Mouse (Mus musculus) kidney, embryonic 14.5 days (tissue): ENCODE data around the gene Tsc22d4. TPM values are rescaled to one million over a fixed set of nuclear protein-coding genes. Genes with fewer than 3 reads are reported as not detected.
"Not testable (repeated sequence)": the region's sequence is repeated elsewhere in the genome, so short reads cannot be mapped to it uniquely, and the experiment has no call there.

Experiments used
- ATAC-seq: fragments of 200-750 bp; cut with Nextera tagmentation; 2 replicates; pipeline ENCODE4 v1.8.0; 2017; ENCODE audit warnings: moderate number of reproducible peaks, mild to moderate bottlenecking, moderate TSS enrichment, moderate library complexity; ENCODE audit not compliant: low FRiP score, low TSS enrichment
- H3K27ac ChIP-seq: fragments of 300-500 bp; sonication (generic); 2 replicates; pipeline ENCODE4 v1.5.1; 2014; ENCODE audit warnings: low read depth, mild to moderate bottlenecking, low read length, moderate library complexity, mixed read lengths
- H3K27me3 ChIP-seq: fragments of 300-500 bp; sonication (generic); 2 replicates; pipeline ENCODE4 v1.6.1; 2014; ENCODE audit warnings: mild to moderate bottlenecking, low read length; ENCODE audit not compliant: control insufficient read depth, insufficient read depth
- H3K36me3 ChIP-seq: fragments of 300-500 bp; sonication (generic); 2 replicates; pipeline ENCODE4 v1.6.1; 2014; ENCODE audit warnings: low read length, mixed read lengths; ENCODE audit not compliant: control insufficient read depth, insufficient read depth
- H3K4me1 ChIP-seq: fragments of 300-500 bp; sonication (generic); 2 replicates; pipeline ENCODE4 v1.6.1; 2014; ENCODE audit warnings: low read length, mixed read lengths; ENCODE audit not compliant: control insufficient read depth, insufficient read depth
- H3K4me2 ChIP-seq: fragments of 300-500 bp; sonication (generic); replicated peaks from 2 replicates; pipeline ENCODE4 v1.6.1; 2014; ENCODE audit warnings: low read depth, mild to moderate bottlenecking, low read length
- H3K4me3 ChIP-seq: fragments of 300-500 bp; sonication (generic); 2 replicates; pipeline ENCODE4 v1.5.1; 2014; ENCODE audit warnings: mild to moderate bottlenecking, low read length
- H3K9ac ChIP-seq: fragments of 300-500 bp; sonication (generic); 2 replicates; pipeline ENCODE4 v1.6.1; 2014; ENCODE audit warnings: low read depth, mild to moderate bottlenecking, low read length, moderate library complexity
- H3K9me3 ChIP-seq: fragments of 300-500 bp; sonication (generic); 2 replicates; pipeline ENCODE4 v1.6.1; 2016; ENCODE audit warnings: low read length; ENCODE audit not compliant: control insufficient read depth
- WGBS: fragments of 180-500 bp; shearing (Covaris S2); extraction: QIAGEN DNeasy Blood & Tissue Kit; methylation state at CpG from one replicate; pipeline ENCODE4 v1.1.7; 2014; 5-methylcytosine and 5-hydroxymethylcytosine counted together
- polyA plus RNA-seq: library from polyadenylated mRNA; unstranded; fragments of >200 nt; fragmentation: Nextera tagmentation; extraction: Ambion mirVana; gene quantifications from 2 replicates; pipeline ENCODE4 v1.2.1, GENCODE M21; 2014

Gene Tsc22d4
- polyA plus RNA-seq, 1 experiment from 2014 or later = 121 TPM

DNA sequence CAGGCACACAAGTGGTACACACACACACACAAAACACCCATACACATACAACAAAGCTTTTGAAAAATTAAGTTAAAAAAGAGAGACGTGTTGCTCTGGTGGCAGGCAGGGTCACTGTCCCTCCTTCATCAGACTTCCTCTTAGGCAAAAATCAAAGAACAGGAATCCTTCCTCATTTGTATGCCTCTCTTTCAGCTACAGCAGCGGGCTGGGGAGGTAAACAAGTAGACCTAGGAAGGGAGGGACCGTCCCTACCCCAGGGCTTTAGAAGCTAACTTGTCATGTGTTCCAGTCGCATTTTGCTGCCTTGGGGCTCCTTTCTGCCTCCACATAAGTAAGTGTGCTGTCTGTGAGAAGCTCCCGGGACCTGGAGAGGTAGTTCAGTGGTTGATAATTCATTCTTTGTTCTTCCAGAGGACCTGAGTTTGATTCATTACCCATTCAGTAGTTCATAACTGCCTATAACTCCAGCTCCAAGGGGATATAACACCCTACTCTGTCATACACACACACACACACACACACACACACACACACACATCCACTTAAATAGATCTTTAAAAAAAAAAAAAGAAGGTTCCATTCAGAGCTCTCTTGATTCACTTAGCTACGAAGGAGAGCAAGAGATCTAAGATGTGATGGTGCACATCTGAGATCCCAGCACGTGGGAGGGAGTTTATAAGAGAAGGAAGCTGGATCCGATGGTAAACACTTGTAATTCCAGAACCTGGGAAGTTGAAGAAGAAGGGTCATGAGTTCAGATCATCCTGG is 27.3 kb upstream of the Tsc22d4 start:
- Histone ChIP-seq H3K4me1 (no peaks in the 10 kb centered on the region), H3K27ac (no peak overlapping the region), H3K9me3 (no peaks in the 10 kb centered on the region), H3K4me3 (no peak overlapping the region), H3K27me3 (no peaks in the 10 kb centered on the region), H3K4me2 (no peak overlapping the region), H3K36me3 (no peaks in the 10 kb centered on the region), H3K9ac (no peak overlapping the region)
- WGBS = 64% methylated on average over 8 of the region's 8 CpGs
- no peak for ATAC-seq

- Histone ChIP-seq H3K4me2 (no peak overlapping the region), H3K36me3 (no peaks in the 10 kb centered on the region), H3K4me1 (no peaks in the 10 kb centered on the region), H3K27ac (no peak overlapping the region), H3K9me3 (no peaks in the 10 kb centered on the region), H3K9ac (no peak overlapping the region), H3K4me3 (no peak overlapping the region), H3K27me3 (no peaks in the 10 kb centered on the region)
- WGBS = 74% methylated on average over 6 of the region's 6 CpGs
- no peak for ATAC-seq
Measured at GRCm38 (mm10) chr5:137719088-137719487, 26.4 kb upstream of the Tsc22d4 start.

- H3K27ac ChIP-seq, H3K4me3 ChIP-seq: not testable (repeated sequence)
- peak; percentile 76; the same call in 1 of the 2 replicates for ATAC-seq
Measured at GRCm38 (mm10) chr5:137720558-137721164, 24.9 kb upstream of the Tsc22d4 start.

DNA sequence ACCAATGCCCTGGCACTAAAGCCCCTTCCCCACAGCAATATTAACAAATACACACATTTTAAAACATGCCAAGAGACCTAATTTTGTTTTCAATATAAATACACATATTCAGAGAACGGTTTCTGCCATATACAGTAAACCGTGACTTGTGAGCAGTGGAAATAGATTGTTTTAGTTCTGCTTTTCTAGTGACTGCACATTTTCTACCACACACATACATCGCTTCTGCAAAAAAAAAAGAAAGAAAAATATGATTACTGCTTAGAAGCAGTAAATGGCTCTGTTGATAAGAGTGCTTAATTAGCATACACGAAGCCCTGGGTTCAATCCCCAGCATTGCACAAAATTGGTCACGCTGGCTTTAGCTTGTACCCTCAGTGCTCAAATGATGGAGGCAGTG is 21.7 kb upstream of the Tsc22d4 start:
- Histone ChIP-seq H3K9me3 (no peaks in the 10 kb centered on the region), H3K36me3 (no peaks in the 10 kb centered on the region), H3K27me3 (no peaks in the 10 kb centered on the region), H3K4me2 (no peak overlapping the region), H3K4me3 (no peak overlapping the region), H3K4me1 (no peaks in the 10 kb centered on the region), H3K27ac (no peak overlapping the region), H3K9ac (no peak overlapping the region)
- 88% methylated on average over 5 of the region's 5 CpGs for WGBS
- no peak for ATAC-seq

More at GRCm38 (mm10) chr5:137720558-137721164, 24.9 kb upstream of the Tsc22d4 start:
- H3K9ac ChIP-seq, H3K36me3 ChIP-seq, H3K9me3 ChIP-seq, H3K4me1 ChIP-seq, H3K27me3 ChIP-seq: not testable (repeated sequence)
- peak overlapping the region; percentile 34 for H3K4me2 ChIP-seq
- 14% methylated on average over 9 of the region's 16 CpGs for WGBS

- H3K36me3 ChIP-seq = no peaks in the 10 kb centered on the region
- no peak overlapping the region for H3K4me3 ChIP-seq
- ATAC-seq = no peak
- no peak overlapping the region for H3K4me2 ChIP-seq
- H3K4me1 ChIP-seq = no peaks in the 10 kb centered on the region
- H3K27ac ChIP-seq = no peak overlapping the region
- WGBS = 67% methylated on average over 6 of the region's 6 CpGs
- no peaks in the 10 kb centered on the region for H3K27me3 ChIP-seq
- H3K9ac ChIP-seq = no peak overlapping the region
- H3K9me3 ChIP-seq = no peaks in the 10 kb centered on the region
Measured at GRCm38 (mm10) chr5:137726767-137727166, 18.8 kb upstream of the Tsc22d4 start.

DNA sequence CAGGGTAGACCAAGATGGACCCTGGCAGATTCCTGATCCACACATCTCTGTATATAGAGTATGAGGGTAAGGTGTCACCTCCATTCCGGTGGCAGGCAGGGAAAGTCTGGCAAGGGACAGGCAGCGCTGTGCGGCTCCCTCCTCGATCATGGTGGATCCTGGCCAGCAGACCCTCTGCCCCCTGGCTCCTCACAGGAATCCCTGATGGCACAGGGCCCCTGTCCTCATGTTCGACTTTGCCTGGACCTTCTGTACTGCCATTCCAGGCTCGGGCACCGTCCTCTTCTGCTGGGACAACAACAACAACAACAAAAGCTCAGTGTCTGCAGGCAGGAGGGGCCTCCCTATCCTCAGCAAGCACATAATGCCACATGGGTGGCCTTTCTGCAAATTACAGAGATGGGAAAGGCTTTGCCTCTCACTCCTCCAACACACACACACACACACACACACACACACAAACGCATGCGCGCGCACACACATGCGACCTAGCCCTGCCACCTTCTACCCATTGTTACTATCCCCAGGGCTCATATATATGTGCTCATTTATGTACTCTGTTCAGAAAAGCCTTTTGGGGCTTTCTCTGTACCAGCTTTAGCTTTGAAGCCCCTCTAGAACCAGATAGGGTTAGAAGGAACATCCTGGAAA is 11.8 kb upstream of the Tsc22d4 start:
- no peak overlapping the region for H3K9ac ChIP-seq
- 89% methylated on average over 12 of the region's 12 CpGs for WGBS
- H3K4me1 ChIP-seq = no peaks in the 10 kb centered on the region
- no peaks in the 10 kb centered on the region for H3K9me3 ChIP-seq
- no peaks in the 10 kb centered on the region for H3K27me3 ChIP-seq
- no peak overlapping the region for H3K27ac ChIP-seq
- 0 out of 2 replicates have a peak, but pooled peaks have one; percentile 20 for ATAC-seq
- no peak overlapping the region for H3K4me3 ChIP-seq
- no peak overlapping the region for H3K4me2 ChIP-seq
- H3K36me3 ChIP-seq = peaks cover 14% of the 10 kb centered on the region

DNA sequence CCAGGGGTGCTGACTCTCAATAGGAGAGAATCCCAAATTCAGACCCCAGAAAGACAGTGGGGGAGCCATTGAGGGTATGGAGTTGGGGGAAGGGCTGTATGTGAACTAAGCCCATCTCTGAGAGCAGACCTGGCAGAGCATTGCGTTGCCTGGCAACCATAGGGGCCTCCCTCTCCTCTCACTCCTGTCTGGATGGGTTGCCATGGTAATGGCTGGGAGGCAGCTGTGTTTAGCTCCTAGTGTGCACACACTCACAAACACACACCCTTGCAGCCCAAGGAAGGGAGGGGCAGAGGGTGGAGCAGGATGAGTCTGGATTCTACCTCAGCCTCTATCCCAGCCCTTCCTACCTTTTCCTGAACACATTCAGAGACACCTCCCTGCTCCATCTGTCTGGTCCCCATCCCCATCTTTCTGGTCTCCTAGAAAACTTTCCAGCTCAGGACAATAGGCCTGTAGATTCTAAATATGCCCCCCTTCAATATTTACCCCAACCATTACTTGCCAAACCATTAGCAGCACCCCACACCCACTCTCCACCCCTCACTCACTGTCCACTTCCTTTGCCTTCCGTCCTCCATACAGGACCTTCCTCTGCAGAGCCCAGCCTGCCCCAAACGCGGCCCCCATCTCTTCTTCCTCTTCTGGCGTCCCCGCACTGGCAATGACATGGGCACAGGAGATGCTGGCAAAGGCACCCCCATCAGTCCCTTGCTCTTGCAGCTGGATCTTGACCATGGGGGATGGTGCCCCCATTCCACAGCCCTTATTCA is 11.1 kb upstream of the Tsc22d4 start:
- no peak overlapping the region for H3K4me3 ChIP-seq
- no peaks in the 10 kb centered on the region for H3K9me3 ChIP-seq
- H3K9ac ChIP-seq = no peak overlapping the region
- peak; percentile 64 for ATAC-seq
- peaks cover 14% of the 10 kb centered on the region for H3K36me3 ChIP-seq
- H3K27ac ChIP-seq = no peak overlapping the region
- 0 out of 2 replicates have a peak, but pooled peaks cover 4% of the 10 kb centered on the region for H3K4me1 ChIP-seq
- WGBS = 73% methylated on average over 6 of the region's 6 CpGs
- no peak overlapping the region for H3K4me2 ChIP-seq
- no peaks in the 10 kb centered on the region for H3K27me3 ChIP-seq

DNA sequence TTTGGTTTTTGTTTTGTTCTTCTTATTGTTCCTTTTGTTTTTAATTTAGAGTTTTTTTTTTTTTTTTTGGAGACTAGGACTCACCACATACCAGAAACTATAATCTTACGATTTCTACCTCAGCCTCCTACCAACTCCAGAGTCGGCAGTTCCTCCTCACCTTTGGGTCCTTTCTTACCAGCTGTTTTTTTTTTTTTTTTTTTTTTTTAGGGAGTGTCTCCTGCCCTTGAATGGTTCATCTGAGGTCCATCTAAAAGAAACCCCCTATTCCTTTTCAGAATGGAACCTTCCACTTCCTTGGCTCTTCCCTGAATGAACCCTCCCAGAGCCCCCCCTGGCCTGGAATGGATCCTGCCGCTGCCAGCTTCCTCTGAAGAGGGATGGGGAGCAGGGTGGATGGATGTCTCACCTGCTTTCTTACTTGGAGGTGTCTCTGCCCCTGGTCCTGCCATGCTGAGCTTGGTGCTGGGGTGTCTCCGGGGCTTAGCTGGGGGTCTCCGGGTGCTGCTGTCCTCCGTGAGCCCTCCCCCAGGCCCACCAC is 8.1 kb upstream of the Tsc22d4 start:
- H3K4me1 ChIP-seq = peaks cover 13% of the 10 kb centered on the region; the same call in 1 of the 2 replicates
- no peaks in the 10 kb centered on the region for H3K27me3 ChIP-seq
- H3K36me3 ChIP-seq = peaks cover 14% of the 10 kb centered on the region
- 87% methylated on average over 6 of the region's 6 CpGs for WGBS
- no peaks in the 10 kb centered on the region for H3K9me3 ChIP-seq
- no peak overlapping the region for H3K4me2 ChIP-seq
- ATAC-seq = no peak
- no peak overlapping the region for H3K4me3 ChIP-seq
- H3K9ac ChIP-seq = 0 out of 2 replicates have a peak overlapping the region, but pooled peaks have one; percentile 13
- H3K27ac ChIP-seq = no peak overlapping the region
